Mouse (Mus musculus) ovary, postnatal 14 days (tissue): ENCODE measurements around the gene Spocd1.
"Not testable (repeated sequence)": the region's sequence is repeated elsewhere in the genome, so short reads cannot be mapped to it uniquely, and the experiment has no call there.

Experiments used
- DNase-seq: peaks from one replicate; pipeline ENCODE4 v3.0.0; 2022; ENCODE audit warnings: low spot score

The Spocd1 gene

GRCm38 (mm10) chr4:129928949-129929348 is at the start of gene Spocd1:
Spocd1 (plus strand) TSS chr4:129929249.
- DNase-seq: no peak

GRCm38 (mm10) chr4:129880615-129881014 is 48.4 kb upstream of the Spocd1 start:
- no peak for DNase-seq

GRCm38 (mm10) chr4:129881661-129882060 is 47.4 kb upstream of the Spocd1 start:
- DNase-seq: no peak

- no peak for DNase-seq
These were observed 46.3 kb upstream of the Spocd1 start for GRCm38 (mm10) chr4:129882555-129883293.

- DNase-seq: no peak
These were observed 44.8 kb upstream of the Spocd1 start for GRCm38 (mm10) chr4:129884041-129884930.

- DNase-seq: no peak
These were observed 39.4 kb upstream of the Spocd1 start for GRCm38 (mm10) chr4:129889661-129890060.

GRCm38 (mm10) chr4:129890094-129890493 is 39.0 kb upstream of the Spocd1 start:
- DNase-seq: no peak

- DNase-seq: no peak
These were observed 34.2 kb upstream of the Spocd1 start for GRCm38 (mm10) chr4:129894861-129895260.

GRCm38 (mm10) chr4:129898815-129899214 is 30.2 kb upstream of the Spocd1 start:
- not testable (repeated sequence) for DNase-seq

GRCm38 (mm10) chr4:129902394-129902793 is 26.7 kb upstream of the Spocd1 start:
- no peak for DNase-seq

GRCm38 (mm10) chr4:129903577-129903976 is 25.5 kb upstream of the Spocd1 start:
- DNase-seq: no peak

- DNase-seq: no peak
These were observed 24.0 kb upstream of the Spocd1 start for GRCm38 (mm10) chr4:129905032-129905431.

- no peak for DNase-seq
These were observed 23.0 kb upstream of the Spocd1 start for GRCm38 (mm10) chr4:129906016-129906415.

GRCm38 (mm10) chr4:129908836-129909235 is 20.2 kb upstream of the Spocd1 start:
- DNase-seq: no peak

GRCm38 (mm10) chr4:129909261-129909731 is 19.8 kb upstream of the Spocd1 start:
- DNase-seq: no peak

- no peak for DNase-seq
These were observed 16.1 kb upstream of the Spocd1 start for GRCm38 (mm10) chr4:129912998-129913397.

GRCm38 (mm10) chr4:129913761-129914644 is 15.0 kb upstream of the Spocd1 start:
- DNase-seq: no peak

- no peak for DNase-seq
These were observed 14.4 kb upstream of the Spocd1 start for GRCm38 (mm10) chr4:129914686-129915085.

- no peak for DNase-seq
These were observed 13.6 kb upstream of the Spocd1 start for GRCm38 (mm10) chr4:129915349-129915988.

GRCm38 (mm10) chr4:129916159-129916558 is 12.9 kb upstream of the Spocd1 start:
- no peak for DNase-seq

- DNase-seq: no peak
These were observed 11.9 kb upstream of the Spocd1 start for GRCm38 (mm10) chr4:129917016-129917603.
